Mouse (Mus musculus) adrenal gland, adult 8-10 months (tissue): ENCODE data around the gene Arl1. TPM values are rescaled to one million over a fixed set of nuclear protein-coding genes. Genes with fewer than 3 reads are reported as not detected.
"Not testable (repeated sequence)": the region's sequence is repeated elsewhere in the genome, so short reads cannot be mapped to it uniquely, and the experiment has no call there.

ENCODE experiments used
- DNase-seq: peaks from one replicate; pipeline ENCODE4 v3.0.0; 2022
- total RNA-seq, 4 experiments: library from RNA; stranded (reverse); gene quantifications; 2 replicates each; pipeline ENCODE4 v1.2.4; 2022

Arl1 gene
- total RNA-seq, result 100 to 1,000 TPM in 2 of 4 experiments, 10 to 100 TPM in 2; 95.3 to 107 (median 101) TPM

DNA sequence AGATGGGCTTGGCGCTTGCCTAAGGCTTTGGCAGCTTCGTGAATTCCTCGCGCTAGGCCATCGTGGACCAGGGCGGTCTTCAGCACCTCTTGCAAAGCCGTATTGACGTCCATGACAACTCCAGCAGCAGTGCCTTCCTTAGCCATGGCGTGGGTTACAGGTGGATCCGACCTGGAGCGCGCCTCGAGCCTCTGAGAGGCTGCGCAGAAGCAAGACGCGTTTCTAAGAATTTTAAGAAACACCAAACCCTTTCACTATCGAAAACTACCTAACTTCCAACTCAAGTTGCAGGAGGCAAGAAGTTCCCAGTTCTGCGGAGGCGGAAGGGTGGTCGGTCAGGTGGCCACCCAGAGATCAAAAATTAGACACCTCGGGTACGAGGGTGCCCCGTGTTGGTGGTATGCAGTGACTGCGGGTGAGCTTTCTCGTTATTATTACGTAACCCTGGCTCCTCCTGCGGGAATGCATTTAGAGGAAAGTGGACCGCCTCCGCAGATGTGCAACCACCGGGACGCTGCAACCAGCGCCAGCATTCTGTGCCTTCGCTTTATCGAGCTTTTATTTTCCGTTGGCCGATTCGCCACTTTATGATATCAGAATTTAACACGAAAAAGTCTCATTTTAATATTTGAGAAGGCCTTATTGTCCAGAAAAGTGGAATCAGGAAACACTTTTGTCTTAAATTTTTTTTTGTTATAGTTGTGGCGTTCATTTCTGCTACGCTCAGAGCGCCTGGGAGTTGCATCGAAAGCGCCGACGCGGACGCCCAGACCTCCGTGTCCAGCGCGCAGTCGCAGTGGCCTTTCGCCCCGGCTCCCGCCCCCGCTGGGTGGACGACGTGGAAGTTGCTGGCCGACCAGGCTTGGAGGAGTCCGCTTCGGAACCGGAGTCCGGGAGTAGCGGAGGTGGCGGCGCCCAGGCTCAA, at the start of gene Arl1:
Gene Arl1 (plus strand): TSS at position 288 of the 925 bp plus-strand sequence.
- DNase-seq, result peak; percentile 91

DNA sequence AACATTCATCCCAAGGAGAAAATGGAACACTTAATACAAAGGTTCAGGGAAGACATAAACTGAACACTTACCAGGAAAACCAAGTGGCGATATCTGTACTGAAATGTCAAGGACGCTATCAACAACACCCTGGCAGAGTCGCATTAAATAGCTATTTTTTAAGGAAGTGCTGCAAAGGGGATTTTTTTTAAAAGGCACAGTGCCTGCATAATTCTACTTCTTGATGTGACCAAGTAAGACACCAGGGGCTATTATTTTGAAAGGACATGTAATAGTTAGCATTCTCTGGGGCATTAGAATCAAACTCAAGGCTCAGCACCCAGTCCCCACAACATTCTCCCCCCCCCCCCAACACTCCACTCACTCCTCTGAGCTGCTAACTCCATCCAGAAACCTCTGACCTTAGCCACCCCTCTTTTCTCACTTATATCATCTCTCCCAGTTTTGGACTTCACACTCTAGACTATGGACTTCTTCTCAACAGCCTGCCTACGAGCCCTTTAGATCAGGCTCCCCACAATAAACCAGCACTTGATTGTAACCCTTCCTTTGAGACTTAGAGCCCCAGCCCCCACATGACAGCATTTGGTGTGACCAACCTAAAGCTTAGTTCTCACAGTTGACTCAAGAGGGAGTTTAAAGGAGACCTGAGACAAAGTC, 47.6 kb upstream of the Arl1 start:
- DNase-seq, result no peak

DNA sequence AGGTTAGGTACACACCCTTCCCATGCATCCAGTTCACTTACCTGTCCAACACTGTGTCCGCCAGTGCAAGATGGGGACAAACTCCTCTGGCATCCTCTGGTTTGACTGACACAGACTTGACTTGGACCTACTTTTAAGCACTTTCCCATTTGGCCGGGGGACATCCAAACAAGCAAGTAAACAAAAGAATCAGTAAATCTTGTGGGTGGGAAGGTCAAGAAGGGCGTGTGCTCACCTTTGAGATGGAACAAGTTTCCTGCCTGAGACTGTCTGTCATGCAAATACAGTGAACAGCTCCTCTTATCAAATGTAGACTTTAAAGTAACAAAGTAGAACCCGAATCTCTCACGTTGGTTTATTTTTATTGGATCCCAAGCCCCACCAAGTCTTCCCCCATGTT, 45.7 kb upstream of the Arl1 start, which contains the start of gene Spic:
Gene Spic (minus strand): TSS at position 91 of the 400 bp plus-strand sequence.
- no peak for DNase-seq

DNA sequence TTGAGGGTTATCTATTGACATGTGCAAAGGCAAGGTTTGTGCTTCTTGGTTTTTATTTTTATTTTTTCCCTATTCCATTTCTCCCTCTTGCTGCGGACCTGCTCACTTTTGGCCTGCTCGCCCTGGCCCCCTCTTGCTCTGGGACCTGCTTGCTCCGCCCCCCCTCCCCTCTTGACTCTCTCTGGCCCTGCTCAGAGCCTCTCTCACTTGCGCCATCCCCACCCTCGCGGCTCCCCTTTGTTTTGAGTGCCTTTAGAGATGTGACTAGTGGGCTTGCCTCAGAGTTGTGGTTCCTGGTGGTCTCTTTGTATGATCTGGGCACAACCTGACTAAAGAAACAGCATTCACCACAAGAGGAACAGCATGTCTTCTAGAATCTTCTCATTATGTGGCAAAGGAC, 29.7 kb upstream of the Arl1 start:
- no peak for DNase-seq

DNA sequence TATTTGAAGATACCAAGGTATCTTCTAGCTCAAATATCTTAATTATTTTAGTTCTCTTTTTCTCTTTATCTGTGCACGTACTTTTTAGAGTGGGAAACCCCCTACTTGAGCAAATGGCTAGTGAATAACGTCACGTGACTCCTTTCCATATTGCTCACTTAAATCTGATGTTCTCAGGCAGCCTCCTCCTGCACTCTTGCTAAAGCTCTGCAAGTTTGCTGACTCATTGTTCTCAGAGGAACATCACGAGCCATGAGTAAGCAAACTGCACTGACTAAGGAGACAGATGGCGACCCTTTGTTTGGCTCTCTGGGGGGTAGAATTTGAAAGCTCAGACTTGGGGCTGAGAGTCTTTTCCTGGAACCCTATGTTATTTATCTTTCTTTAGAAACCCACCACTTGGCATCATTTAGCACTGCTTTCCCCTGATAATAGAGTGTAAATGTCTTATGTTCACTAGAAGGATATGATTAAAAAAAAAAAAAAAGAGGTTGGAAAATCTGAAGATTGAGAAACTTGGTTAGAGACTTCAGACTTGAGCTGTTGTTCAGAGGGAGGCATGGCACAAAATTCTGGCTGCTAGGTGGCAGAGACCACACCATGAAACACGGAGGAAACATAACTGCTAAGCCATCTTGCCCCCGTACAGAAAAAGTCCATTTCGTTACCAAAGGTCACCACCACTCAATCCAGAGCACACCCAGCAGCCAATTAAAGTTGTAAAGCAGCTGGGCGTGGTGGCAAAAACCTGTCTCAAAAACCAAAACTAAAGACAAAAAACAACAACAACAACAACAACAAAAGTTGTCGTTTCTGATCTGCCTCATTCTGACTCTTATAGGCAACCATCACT, 21.8 kb upstream of the Arl1 start:
- DNase-seq, result no peak

DNA sequence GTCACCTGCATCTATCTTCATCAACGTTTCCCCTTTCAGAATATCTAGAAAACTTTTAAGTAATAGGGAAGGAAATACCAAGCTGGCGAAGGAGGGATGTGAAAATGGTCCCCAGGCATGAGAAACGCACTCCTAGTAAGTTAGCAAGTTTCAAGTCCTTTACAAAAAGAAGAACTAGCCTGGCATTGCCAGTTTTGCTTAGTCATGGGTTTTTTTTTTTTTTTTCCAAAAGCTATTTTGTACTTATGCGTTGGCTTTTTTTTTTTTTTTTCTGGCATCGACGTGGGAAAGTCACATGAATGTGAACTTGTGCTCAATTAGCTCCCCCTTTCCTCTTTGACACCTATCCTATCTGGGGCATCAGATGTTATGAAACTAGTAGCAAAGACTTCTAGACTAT, 18.3 kb upstream of the Arl1 start:
- no peak for DNase-seq

DNA sequence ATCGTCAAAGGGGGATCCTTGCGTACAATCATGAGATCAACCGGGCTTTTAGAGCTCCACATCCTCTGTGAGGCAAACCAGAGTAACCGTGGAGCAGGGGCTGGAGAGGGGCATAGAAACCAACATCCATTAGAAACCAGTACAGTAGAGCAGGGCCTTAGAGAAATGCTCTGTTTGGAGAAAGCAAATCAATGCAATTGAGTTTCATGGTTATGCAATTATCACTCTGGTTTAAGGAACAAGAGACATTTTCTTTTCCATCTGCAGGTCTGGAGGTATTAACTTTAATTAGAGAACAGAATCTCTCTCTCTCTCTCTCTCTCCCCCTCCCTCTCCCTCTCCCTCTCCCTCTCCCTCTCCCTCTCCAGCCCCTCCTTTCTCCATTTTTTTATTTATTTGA, 15.9 kb upstream of the Arl1 start:
- no peak for DNase-seq

DNA sequence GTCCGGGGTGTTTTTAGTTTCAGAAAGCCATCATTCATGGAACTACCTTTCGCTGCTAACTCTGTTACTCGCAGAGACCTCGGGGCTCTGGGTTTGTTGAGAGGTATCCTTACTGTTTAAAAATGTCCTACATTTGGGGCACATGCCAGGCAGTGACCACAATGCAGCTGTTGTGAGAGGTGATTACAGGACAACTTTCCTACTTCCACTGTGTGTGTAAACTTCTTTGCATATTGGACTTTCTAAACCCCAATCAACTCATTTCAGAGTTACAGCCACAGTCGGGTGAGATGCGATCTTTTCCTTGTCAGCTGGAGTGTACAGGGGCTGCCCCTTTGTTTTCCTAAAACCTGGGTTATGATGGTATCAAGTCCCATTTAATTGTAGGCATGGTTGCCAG, 15.0 kb upstream of the Arl1 start:
- DNase-seq, result no peak

DNA sequence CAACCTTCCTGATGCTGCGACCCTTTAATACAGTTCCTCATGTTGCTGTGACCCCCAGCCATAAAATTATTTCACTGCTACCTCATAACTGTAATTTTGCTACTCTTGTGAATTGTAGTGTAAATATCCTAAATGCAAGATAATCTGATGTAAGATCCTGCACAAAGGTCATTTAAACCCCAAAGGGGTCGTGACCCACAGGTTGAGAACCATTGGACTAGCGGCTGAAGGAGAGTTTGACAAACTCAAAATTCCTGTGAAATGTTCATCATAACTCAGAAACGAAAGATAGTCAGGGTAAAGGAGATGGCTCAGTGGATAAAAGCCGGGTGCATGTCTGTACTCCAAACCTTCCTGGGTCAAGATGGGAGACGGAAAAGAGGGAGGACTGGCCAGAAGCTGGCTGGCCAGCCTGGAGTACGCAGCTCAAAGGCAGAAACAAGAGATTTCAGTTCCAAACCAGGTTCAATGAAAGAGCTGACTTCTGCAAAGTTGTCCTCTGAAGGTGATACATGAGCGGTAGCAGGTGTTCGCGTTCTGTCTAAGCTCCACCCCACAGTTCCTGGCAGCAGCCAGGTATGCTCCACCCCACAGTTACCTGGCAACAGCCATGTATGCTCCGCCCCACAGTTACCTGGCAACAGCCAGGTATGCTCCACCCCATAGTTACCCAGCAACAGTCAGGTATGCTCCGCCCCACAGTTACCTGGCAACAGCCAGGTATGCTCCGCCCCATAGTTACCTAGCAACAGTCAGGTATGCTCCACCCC, 13.5 kb upstream of the Arl1 start:
- DNase-seq, result no peak

DNA sequence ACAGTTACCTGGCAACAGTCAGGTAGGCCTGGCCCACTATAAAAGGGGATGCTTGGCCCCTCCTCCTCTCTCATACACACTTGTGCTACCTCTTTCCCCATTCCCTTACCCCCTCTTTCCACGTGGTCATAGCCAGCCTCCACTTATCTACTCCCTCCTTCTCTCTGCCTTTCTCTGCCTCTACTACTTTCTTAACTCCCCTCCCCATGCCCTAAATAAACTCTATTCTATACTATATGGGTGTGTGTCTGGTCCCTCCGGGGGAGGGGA, 13.0 kb upstream of the Arl1 start:
- no peak for DNase-seq

DNA sequence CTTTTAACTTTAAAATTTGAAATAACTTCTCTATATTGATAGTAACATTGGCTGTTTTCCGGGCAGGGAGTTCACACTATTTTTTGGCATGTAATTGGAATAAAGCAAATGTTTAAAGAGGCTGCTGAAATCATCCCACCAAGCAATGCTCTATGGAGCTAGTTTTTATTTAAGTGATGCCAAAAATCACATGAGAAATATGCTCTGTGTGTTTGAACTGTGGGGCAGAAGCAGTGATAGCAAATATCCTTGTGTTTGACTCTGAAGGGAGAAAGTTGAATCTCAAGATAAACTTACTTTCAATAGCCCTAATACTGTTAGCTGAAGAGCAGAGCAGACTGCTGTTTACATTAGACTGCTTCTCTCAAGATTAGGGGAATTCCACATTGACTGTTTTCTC, 11.0 kb upstream of the Arl1 start:
- no peak for DNase-seq

DNA sequence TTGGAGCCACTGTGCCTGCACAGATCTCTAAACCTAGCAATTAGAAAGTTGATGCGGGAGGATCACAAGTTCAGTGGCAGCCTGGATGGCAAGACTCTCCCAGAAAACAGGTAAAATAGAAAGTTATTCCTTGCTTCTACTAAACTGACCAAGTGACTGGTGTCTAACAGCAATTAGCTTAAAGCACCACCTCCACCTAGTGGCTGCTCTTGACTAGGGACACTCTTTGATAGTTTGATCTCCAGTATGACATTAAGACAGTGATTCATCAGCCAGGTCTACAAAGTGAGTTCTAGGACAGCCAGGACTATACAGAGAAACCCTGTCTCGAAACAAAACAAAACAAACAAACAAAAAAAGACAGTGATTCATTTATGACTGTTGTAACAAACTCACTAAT, 5.3 kb upstream of the Arl1 start:
- peak; percentile 13 for DNase-seq

DNA sequence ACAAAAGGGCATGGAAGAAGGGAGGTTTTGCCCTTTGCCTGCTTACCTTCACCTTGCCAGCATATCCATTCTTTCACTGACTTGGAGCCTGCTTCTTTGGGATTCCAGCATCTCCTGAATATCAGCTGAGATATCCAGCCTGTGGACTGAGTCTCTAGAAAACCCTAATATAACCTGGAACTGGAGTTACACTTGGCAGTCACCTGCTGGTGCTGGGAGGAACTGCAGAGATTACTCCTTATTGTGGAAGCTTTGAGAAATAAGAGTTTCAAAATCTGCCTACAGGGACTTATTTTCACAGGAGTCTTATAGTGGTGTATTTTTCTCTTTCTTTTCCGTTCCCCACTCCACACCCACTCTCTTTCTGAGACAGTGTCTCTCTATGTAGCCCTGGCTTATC, 3.5 kb upstream of the Arl1 start:
- no peak for DNase-seq

DNA sequence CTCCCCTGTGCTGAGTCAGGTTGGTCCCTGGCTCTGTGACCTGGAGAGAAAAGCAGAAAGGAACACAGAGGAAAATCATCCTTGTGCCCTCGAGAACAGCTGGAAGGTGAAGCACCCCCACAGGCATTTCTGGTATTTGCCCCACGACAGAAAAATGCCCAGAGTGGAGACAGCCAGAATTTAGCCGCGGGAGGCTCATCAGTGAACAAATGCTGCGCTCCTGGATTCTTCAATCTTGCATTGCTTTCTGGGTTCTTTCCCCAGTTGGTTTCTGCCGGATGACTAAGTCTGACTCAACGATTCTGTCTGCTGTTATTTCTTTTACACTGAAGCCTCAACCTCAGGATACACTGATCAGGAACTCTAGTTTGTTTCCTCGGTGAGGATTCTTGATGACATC, 2.5 kb upstream of the Arl1 start:
- DNase-seq, result no peak

DNA sequence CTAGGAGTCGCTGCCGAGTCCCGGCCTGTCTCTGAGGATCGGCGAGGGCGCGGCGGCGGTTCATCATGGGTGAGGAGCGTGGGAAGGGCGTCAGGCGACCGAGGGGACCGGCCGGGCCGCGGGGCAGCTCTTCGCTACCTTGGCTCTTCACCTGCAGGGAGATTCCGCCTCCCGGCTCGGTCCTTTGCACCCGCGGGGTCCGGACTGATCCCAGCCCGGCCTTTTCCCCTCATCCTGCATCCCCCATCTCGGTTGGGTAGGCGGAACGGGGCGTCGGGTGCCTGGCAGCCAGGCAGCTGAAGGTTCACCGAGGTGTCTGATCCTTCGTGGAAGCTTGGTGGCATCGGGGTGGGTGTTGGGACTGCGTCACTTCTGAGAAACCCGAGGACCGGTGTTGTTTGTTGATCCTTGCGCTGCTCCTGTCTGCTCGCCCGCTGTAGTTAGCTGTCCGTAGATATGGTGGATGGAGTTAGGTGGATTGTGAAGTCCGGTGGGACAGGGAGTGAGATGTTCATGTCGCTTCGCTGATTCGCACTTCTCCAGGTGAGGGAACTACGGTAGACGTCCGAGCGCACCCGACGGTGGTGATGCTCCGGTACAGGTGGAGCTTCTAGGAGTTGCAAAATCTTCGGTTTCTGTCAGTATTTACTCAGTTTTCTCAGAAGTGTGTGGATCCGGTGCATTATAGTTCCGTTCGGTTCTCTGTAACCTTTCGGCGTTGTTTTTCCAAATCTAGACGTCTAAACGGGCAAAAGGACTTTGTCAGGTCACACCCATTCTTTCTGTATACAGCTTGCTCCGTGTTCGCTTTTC, 1.0 kb downstream of the Arl1 start:
- DNase-seq, result peak; percentile 32

DNA sequence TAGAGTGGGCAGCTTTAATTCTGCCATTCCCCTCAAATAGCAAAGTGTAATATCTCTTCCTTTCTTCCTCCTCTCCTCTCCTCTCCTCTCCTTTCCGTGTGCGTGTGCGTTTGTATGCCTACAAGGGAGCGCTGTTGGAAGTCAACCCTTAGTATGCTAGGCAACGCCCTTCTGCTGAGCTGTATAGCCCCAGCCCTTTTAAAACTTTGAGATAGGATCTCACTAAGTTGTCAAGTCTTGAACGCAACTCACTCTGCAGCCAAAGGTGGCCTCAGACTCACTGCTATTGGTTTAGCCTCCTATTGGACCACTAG, 1.6 kb downstream of the Arl1 start:
- DNase-seq, result no peak

DNA sequence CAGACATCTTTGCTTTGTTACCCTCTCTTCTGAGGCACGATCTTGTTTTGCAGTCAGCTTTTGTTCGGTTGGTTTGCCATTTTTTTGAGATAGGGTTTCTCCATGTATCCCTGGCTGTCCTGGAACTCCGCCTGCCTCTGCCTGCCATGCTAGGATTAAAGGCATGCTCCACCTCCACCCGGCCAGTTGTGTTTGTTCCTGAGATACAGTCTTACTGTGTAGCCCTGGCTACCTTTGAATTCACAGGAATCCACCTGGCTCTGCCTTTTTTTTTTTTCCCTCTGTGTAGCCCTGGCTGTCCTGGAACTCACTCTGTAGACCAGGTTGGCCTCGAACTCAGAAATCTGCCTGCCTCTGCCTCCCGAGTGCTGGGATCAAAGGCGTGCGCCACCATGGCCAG, 8.4 kb downstream of the Arl1 start:
- not testable (repeated sequence) for DNase-seq

DNA sequence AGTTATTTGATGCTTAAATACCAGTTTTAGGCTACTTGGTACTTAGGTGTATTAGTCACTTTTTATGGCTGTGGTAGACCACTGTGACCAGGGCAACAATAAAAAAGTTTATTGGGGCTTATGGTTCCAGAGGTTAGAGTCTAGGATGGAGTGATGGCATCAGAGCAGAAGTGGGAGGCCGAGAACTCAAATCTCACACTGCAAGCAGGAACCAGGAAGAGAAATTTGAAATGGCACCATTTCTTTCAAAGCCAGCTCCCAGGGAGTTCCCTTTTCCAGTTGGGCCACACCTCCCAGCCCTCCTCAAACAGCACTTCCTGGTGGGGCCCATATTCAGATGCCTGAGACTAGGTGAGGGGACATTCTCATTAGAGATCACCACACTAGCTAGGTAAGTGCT, 9.2 kb downstream of the Arl1 start:
- no peak for DNase-seq

DNA sequence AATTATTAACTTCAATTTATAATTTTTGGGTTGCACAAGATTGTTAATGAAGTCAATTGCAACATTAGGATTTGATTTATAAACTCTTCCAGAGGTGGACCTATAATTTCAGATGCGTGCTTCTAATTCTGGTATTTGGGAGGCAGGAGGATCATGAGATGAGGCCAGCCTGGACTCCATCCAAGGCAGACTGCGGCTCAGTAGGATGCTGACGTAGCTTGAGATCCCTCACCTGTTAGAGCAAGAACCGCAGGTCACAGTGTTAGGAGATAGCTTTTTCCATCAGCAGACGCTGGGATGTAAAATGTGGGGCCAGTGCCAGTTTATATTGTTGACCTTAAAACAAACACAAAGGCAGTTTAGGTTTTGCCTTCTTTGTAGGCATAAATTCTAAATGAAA, 10.1 kb downstream of the Arl1 start:
- DNase-seq, result no peak

DNA sequence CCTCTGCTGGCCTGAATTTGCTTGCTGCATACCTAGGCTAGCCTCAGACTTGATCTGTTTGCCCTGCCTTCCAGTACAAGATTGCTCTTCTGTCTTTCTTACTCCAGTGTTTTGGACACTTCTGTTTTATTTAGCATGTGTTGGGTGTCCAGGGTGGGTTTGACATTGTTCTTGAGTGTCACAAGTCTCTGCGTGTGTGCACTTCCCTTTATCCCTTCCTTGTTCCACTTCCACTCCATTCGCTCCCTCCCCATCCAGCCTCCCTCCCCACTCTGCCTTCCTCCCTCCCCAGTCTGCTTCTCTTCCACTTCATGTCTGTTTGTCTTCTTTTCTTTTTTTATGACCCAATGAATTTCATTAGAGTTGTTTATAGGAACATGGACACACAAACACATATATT, 10.8 kb downstream of the Arl1 start:
- no peak for DNase-seq

DNA sequence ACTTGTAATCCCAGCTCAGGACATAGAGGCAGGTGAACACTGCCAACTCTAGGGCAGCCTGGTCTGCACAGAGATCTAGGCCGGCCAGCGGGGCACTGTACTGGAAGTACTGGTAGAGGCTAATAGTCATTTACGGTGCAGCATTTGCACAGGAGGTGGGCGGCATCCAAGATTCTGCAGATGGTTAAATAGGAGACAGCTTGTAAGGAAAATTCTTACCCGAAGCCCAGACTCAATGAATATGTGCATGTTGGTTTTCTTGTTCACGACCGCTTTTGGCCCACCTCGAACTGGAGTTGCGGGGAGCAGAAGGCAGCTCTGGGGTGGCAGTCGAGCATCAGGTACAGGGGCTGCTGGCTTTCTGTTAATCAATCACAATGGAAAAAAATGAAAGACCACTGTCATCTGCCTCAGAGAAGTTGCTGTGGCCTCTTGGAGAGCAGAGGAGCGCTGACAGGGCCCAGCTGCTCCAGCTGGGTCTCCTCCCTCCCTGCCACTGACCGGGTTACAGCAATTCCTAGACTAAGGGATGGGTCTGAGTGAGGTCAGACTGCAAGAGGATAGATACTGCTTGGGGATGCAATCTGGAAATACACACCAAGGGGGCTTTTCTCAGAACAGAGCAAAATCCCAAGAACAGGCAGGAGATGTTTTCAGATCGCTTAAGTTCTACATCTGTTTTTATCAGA, 31.0 kb downstream of the Arl1 start:
- no peak for DNase-seq
